Mouse (Mus musculus) mammary gland, adult 2 months (tissue): ENCODE results near the gene Gm21679. TPM values are rescaled to one million over a fixed set of nuclear protein-coding genes. Genes with fewer than 3 reads are reported as not detected.

Experiments used
- polyA plus RNA-seq: library from polyadenylated mRNA; depleted of rRNA; stranded (reverse); fragments of >200 nt; gene quantifications from 2 replicates; pipeline ENCODE4 v1.2.3, GENCODE M21; 2012; ENCODE audit warnings: low replicate concordance; rRNA removed

Gm21679 gene
- not detected in 2 replicates for polyA plus RNA-seq

DNA sequence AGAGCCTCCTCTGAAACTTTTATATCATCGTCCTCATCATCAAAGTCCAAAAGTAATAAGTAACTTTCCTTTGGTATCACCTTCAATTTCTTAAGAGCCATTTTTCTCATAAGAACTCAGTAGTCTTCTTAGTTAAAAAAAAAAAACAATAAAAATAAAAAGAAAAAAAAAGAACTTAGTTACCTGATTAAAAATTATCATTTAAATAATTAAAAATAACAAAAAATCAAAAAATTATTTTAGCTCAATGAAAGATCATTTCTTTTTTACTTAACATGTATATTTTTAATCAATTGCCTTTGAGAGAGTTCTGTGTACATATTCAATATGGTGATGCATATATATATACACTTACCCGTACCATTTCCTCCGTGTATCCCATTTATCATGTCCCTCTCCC is at the start of gene Gm21679:
TSS of gene Gm21679 (minus strand) at position 101 of the 400 bp plus-strand sequence.

